Mouse (Mus musculus) leukemia stem cell, adult 10-12 weeks (primary cell): ENCODE results near the gene Scn4a. TPM values are rescaled to one million over a fixed set of nuclear protein-coding genes. Genes with fewer than 3 reads are reported as not detected.

Experiments
- polyA plus RNA-seq: library from polyadenylated mRNA; stranded (reverse); fragments of >175 nt; gene quantifications from 2 replicates; pipeline ENCODE4 v1.2.3, GENCODE M21; 2012; ENCODE audit warnings: low replicate concordance

Scn4a gene
- polyA plus RNA-seq = 0.25 and 0.68 TPM in 2 replicates

DNA sequence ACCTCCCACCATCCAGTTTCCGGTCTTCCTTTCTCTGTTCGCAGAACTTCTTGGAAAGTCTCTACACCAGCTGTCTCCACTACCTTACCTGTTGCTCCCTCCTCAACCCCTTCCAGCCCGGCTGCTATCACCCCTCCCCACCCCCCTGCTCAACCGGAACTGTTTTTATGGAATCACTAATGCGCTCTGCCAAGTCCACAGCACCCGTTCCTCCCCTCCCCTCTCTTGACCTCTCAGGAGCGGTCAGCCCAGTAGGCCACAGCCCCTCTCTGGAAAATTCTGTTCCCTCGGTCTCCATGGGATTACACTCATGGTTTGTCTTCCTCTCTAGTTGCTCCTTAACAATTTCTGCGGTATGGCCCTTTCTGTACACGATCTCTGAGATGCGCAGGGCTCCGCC, at the start of gene Scn4a:
Gene Scn4a, minus strand, starts transcription at position 101 of the 400 bp plus-strand sequence.

DNA sequence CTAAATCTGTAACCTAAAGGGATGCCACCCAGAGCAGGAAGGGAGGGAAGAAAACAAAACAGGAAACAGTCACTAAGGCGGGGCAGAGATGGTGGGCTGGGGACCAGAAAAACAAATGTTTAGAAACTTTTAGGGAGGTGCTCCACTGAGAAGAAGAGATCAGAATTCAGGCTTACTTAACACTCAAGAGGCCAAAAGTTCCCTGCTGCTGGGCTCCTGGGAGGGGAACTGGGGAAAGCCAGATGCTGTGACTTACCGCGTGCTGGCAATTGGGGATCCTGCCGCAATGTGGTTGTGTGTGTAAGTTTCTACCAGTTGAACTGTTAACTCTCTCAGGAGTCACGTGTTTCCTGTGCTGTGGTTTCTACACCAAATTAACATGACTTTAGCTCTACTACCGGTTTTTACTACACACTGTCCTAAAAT, 34.7 kb upstream of the Scn4a start, which contains the start of gene Icam2:
Gene Icam2, minus strand, starts transcription at position 285 of the 426 bp plus-strand sequence.

DNA sequence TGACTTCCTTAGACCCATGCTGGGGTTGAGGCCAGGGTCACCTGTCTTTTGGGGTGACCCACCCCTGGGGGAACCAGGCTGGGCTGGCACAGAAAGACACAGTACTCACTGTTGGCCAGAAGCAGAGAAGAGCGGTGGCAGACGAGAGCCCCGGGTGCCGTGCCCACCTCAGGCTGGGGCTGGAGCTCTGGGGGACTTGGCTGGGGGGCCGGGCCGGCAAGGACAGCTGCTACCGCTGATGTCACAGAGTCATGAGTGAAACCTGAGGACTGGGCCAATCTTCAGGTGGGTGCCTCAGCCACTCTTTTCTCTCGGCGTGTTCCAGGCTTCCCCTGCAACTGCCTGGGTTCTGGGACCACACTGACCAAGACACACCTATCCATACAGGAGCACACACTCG, 12.3 kb upstream of the Scn4a start, which contains the start of gene Prr29:
Gene Prr29, plus strand, starts transcription at position 107 of the 400 bp plus-strand sequence.

DNA sequence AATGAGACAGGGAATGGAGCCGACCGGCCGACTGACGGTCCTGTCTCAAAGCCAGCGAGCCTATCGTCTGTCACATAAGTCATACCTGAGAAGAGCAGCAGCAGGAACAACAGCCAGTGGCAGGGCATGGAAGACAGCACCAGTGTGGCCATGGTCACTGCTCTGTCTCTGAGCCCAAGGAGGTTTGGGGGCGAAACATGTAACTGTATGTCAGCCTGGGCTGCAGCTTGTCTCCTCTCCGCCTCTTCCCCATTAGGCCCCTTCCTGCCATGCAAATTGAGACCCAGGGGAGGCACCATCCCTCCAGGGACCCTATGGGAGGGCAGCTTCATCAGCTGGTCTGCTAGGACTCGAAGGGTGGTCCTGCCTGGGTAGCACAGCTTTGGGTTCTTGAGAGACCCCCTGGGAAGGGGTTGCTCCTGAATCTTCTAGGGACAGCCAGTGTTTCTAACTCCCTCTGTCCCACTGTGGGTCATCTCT, 38.7 kb downstream of the Scn4a start, which contains the start of gene Cd79b:
Gene Cd79b, minus strand, starts transcription at position 430 of the 480 bp plus-strand sequence.

DNA sequence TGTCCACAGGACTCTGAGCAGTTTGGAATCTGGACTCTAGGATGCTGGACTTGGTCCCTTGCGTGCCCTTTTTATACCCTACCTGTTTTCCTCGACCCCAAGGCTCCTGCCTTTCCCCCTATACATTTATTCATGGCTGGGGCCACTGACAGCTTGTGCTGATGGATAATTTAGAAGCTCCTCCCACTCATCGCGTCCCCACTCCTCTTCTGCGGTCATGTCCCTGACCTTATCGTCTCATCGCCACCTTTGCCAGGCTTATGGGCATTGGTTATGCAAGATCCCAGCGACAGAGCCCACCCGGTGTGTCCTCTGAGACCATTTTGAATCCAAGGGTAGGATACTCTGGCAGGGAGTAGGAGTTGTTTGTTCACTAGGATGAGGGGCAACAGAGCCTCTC, 51.3 kb downstream of the Scn4a start, which contains the start of gene Gh:
Gene Gh, minus strand, starts transcription at position 101 of the 400 bp plus-strand sequence.

DNA sequence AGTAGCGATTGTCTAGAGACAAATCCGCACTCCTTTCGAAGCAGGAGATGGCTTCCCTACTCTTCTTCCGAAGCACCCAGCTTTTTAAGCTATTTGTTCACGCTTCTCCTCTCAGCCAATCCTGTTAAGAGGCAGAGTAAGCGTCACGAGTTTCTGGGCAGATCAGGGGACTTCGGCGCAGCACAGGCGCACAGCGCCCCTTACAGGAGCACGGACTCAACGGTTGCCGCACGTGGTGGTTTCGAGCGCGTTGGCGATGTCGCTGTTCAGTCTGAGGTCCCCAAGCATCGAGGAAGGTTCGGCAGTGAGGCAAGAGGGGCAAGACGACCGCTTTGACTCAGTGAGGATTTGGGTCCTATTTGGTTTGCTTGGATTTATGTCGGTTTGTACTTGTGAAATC, 76.6 kb downstream of the Scn4a start, which contains the start of gene Tcam1:
Gene Tcam1, plus strand, starts transcription at position 219 of the 400 bp plus-strand sequence.

DNA sequence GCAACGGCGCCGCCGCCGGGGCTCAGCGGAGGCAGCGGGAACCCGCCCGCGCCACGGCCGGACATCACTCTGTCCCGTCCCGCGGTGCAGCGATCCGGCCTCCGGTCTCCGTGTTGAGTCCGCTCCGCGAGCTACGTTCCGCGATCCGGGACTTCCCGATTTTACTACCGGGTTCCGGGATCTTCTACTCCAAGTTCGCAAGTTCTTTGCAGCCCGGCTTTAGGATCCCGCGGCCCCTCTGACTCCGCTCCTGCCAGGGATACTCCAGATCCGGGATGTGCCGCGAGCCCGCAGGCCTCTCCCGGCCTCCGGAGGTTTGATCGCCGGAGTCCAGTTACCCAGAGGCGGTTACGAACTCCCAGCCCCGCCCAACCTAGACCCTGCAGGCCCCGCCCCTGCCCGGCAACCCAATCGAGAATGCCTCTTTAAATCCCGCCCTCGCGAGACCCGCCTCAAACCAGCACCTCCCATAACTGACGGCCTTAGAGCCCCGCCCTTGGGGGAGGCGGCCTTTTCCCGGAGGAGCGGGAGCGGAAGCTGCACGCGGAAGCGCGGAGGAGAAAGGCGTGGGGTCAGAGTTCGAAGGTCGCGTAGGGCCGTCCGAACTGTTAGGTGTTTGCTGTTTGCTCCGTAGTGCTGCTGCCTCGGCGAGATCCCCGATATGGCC, 80.3 kb downstream of the Scn4a start, which contains the start of gene Smarcd2:
Gene Smarcd2, minus strand, starts transcription at position 329 of the 667 bp plus-strand sequence.

Other genes starting within 250 kb of the Scn4a start
- not detected in 2 replicates for gene Gm10840, start 192.4 kb downstream of the Scn4a start, polyA plus RNA-seq
- gene Limd2, start 192.4 kb downstream of the Scn4a start, polyA plus RNA-seq = 142 and 144 TPM in 2 replicates
- gene Strada, start 151.1 kb downstream of the Scn4a start, polyA plus RNA-seq = 49.2 and 63.9 TPM in 2 replicates
- gene Ccdc47, start 136.9 kb downstream of the Scn4a start, polyA plus RNA-seq = 0.83 and 1.2 TPM in 2 replicates
- 7.5 and 8.1 TPM in 2 replicates for gene Ddx42, start 136.4 kb downstream of the Scn4a start, polyA plus RNA-seq
- gene Ftsj3, start 97.2 kb downstream of the Scn4a start, polyA plus RNA-seq = 3.1 and 16.8 TPM in 2 replicates
- gene Psmc5, start 97.1 kb downstream of the Scn4a start, polyA plus RNA-seq = 8.9 and 18.7 TPM in 2 replicates
- gene Smarcd2, start 80.3 kb downstream of the Scn4a start, polyA plus RNA-seq = 47.7 and 136 TPM in 2 replicates
- gene Tcam1, start 76.6 kb downstream of the Scn4a start, polyA plus RNA-seq = 0.06 and 0.07 TPM in 2 replicates
- gene Gh, start 51.4 kb downstream of the Scn4a start, polyA plus RNA-seq = 0.21 TPM in 1 of 2 replicates, not detected in the other
- 49.5 and 90.7 TPM in 2 replicates for gene Cd79b, start 38.5 kb downstream of the Scn4a start, polyA plus RNA-seq
- 0.65 TPM in 1 of 2 replicates, not detected in the other for gene Prr29, start 12.2 kb upstream of the Scn4a start, polyA plus RNA-seq
- 11.7 and 25.0 TPM in 2 replicates for gene Icam2, start 34.8 kb upstream of the Scn4a start, polyA plus RNA-seq
- gene Ern1, start 134.6 kb upstream of the Scn4a start, polyA plus RNA-seq = 4.1 and 6.1 TPM in 2 replicates